Mouse (Mus musculus) testis, adult 2 months (tissue): ENCODE data around the gene Trim44.

Experiments
- CTCF ChIP-seq: fragments of 200-500 bp; IDR thresholded peaks from 2 replicates; pipeline ENCODE4 v1.5.1; 2012; ENCODE audit warnings: low read depth, mild to moderate bottlenecking, inconsistent platforms, low read length, moderate library complexity; ENCODE audit not compliant: control insufficient read depth, insufficient read depth, insufficient replicate concordance
- POLR2A ChIP-seq: fragments of 200-500 bp; IDR thresholded peaks from 2 replicates; pipeline ENCODE4 v1.6.1; 2012; ENCODE audit warnings: low read depth, mild to moderate bottlenecking, inconsistent platforms, low read length, moderate library complexity; ENCODE audit not compliant: control insufficient read depth

DNA sequence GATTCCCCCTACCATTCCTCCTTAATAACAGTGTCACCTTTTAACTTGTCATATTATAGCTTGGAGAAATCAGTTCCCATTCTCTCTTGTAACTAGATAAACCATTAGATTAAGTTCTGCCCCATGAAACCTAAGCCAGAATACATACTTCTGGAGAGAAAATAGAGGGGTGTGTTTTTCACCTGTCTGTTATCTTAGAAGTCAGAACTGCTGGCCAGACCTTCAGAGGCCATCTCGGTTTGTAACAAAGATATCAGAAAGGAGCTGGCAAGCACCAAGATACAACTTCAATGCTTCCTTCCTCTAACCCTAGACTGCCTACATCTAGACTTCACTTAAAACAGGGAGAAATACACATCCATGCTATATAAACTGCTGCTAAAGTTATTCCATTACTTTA lies 11.1 kb downstream of the Trim44 start:
- TF ChIP-seq POLR2A, result no peak
- TF ChIP-seq CTCF, result no peak
